Mouse (Mus musculus): Measurements from ENCODE around the gene Jph4.
A peak's percentile ranks its signal among the peaks of the same experiment; 100 is the strongest.

Jph4 gene

GRCm38 (mm10) chr14:55116425-55117200 is at the start of gene Jph4:
TSS of gene Jph4 (minus strand) at chr14:55116935.
- no peak for DNase-seq (ENCODE audit: extremely low spot score)

DNA sequence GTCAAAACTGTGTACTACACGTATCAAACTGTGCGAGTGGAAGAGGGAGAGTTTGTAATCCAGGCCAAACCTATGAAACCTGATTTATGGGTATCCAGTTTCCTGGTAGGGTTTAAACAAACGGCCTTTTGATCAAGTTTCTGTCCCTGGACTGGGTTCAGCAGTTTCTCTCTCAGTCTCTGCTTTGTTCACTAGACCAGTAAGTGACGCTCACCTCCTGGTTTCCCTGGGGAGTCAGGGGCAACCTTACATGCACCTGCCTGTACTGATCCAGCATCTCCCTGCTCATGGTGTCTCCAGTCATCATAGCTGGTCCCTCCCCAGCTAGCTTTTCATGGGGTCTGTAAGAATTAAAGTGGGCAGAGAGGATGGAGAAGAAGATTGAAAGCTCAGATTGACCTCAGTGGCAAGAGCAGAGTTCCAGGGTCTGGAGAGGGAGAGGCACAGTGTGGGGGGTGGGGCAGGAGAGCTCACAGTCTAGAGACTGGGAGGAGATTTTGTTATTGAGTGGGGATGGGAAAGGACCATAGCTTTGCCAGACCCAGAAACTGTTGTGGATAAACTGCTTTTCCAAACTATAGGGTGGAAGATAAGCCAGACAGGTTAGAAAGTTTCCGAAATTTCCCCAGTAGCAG is 47.6 kb upstream of the Jph4 start:
- no peak for DNase-seq (ENCODE audit: extremely low spot score)

- no peak for DNase-seq (ENCODE audit: extremely low spot score)
Observed at GRCm38 (mm10) chr14:55162168-55162567, 45.4 kb upstream of the Jph4 start.

- DNase-seq (ENCODE audit: extremely low spot score): peak; percentile 78
Observed at GRCm38 (mm10) chr14:55161098-55161634, 44.4 kb upstream of the Jph4 start.

- no peak for DNase-seq (ENCODE audit: extremely low spot score)
Observed at GRCm38 (mm10) chr14:55160251-55161071, 43.7 kb upstream of the Jph4 start.

- no peak for DNase-seq (ENCODE audit: extremely low spot score)
Observed at GRCm38 (mm10) chr14:55157322-55158065, 40.8 kb upstream of the Jph4 start.

DNA sequence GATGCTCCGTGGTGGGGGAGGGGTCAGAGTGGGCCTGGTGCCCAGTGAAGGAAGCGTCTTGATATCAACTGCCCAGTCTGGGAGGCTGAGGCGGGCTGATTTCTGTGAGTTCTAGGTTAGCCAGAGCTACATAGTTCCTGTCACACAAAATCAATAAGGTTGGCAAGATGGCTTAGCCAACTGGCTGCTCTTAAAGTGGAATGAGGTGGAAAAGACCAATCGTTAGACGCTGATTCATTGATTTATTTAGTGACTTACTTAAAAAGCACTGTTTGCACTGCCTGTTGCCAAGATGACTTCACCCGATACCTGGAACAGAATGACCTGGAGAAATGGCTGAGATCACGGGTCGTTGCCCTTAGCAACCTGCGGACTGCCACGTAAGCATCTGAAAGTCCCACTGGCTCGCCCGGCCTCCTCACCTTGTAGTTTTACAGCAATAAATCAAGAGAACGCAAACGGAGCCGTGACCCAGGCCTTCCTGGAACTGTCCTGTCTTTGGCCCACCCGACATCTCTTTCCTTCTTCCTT is 36.3 kb upstream of the Jph4 start:
- no peak for DNase-seq (ENCODE audit: extremely low spot score)

GRCm38 (mm10) chr14:55152174-55152573 is 35.4 kb upstream of the Jph4 start:
- DNase-seq (ENCODE audit: extremely low spot score): no peak

GRCm38 (mm10) chr14:55150985-55151384 is 34.2 kb upstream of the Jph4 start:
- DNase-seq (ENCODE audit: extremely low spot score): no peak

GRCm38 (mm10) chr14:55149041-55149440 is 32.3 kb upstream of the Jph4 start:
- no peak for DNase-seq (ENCODE audit: extremely low spot score)

DNA sequence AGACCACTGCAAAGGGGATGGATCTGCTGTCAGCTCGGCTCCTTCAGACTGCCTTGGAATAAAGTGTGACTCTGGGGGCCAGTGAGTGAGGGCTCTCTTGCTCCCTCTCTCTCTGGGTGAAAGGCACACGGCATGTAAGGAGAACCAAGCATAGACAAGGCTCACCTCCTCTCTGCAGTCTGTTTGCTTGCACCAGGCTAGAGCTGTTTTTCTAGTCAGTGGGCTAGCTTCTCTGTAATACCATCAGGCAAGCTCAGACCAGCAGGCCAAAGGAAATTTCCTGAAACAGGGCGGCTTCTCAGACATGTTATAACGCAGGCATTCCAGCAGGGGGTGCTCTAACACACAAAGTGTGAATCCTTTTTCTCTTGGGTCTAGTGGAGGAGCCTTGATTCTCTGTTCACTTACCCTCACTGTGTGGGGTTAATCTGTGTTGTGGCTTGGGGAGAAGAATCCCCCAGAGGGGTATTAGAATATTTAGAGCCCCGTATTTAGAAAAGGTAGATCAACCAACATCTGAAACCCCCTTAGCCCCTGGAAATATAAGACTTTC is 31.7 kb upstream of the Jph4 start:
- peak; percentile 65 for DNase-seq (ENCODE audit: extremely low spot score)

GRCm38 (mm10) chr14:55146829-55147401 is 30.2 kb upstream of the Jph4 start:
- no peak for DNase-seq (ENCODE audit: extremely low spot score)

DNA sequence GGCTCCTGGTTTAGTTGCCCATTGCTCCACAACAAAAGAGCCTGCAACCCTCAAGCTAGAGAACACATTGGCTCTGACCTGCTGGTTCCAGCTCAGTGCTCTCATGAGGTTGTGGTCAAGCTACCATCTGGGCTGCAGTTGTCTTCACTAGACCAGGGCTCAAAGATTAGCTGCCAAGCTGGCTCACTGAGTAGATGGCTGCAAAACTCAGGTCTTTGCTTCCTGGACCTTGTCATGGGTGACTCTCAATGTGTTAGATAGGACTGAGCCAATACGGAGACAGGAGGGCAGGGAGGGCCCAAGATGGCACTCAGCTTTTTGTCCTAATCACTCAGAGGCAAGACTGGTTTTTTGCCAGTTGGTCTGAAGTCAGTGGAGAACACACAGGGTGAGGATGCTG is 29.6 kb upstream of the Jph4 start:
- no peak for DNase-seq (ENCODE audit: extremely low spot score)

DNA sequence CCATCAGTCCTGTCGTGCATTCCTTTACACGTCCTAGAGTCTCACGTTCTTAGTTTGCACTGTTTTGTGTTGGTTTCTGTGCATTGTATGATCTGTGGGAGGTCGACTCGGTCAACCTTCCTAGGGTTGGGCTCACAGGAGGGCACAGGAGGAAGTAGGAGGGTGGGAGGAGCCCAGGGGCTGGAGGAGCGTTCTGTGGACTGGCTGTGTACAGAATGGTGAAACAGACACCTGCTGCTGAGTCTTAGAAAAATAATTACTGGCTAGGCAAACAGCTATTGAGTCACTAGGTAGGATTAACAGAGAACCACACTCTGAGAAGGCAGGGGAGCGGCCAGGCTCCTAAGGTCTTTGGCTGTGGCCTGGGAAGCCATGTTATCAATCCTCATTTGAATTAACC is 22.6 kb upstream of the Jph4 start:
- DNase-seq (ENCODE audit: extremely low spot score): no peak

GRCm38 (mm10) chr14:55135676-55136075 is 18.9 kb upstream of the Jph4 start:
- no peak for DNase-seq (ENCODE audit: extremely low spot score)

DNA sequence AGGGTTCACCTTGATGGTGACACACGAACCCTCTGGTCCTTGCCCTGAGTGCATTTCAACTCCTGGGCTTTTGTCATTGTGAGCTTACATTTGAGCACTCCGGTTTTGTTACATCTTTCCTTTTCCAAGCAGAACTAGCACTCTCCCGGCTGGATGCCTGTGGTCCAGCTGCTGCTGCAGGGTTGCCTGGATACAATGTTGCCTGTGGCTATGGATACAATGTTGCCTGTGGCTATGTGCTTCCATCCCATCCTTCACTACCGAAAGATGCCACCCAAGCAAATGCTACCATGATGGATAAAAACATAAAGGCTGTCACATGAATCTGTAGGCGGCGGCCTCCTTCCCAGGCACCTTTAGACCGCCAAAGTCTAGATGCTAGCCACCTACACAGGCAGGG is 9.8 kb upstream of the Jph4 start:
- no peak for DNase-seq (ENCODE audit: extremely low spot score)

DNA sequence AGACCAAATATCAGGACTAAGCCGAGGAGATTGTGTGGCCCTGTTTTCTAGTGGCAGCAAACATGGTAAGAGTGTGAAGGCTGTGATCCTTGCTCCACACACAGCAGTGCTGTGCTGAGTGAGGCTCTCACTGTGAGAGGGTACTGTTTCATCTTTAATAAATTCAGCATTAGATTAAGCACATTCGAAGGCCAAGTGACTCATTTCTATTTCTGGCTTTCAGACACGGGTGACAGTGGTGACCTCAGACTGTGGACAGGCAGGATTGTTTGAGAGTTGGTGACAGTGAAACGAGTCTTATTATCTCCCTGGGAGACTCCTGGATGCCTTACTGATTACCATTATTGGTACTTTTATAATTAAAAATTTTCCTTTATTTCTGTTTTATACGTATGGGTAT is 9.0 kb upstream of the Jph4 start:
- DNase-seq (ENCODE audit: extremely low spot score): no peak

- no peak for DNase-seq (ENCODE audit: extremely low spot score)
Observed at GRCm38 (mm10) chr14:55122359-55122758, 5.6 kb upstream of the Jph4 start.

- peak; percentile 79 for DNase-seq (ENCODE audit: extremely low spot score)
Observed at GRCm38 (mm10) chr14:55121947-55122346, 5.2 kb upstream of the Jph4 start.

- no peak for DNase-seq (ENCODE audit: extremely low spot score)
Observed at GRCm38 (mm10) chr14:55119421-55120134, 2.8 kb upstream of the Jph4 start.

Data from embryo, embryonic 9.5 days (tissue).